Mouse (Mus musculus): ENCODE measurements around the gene Usp16.

DNA sequence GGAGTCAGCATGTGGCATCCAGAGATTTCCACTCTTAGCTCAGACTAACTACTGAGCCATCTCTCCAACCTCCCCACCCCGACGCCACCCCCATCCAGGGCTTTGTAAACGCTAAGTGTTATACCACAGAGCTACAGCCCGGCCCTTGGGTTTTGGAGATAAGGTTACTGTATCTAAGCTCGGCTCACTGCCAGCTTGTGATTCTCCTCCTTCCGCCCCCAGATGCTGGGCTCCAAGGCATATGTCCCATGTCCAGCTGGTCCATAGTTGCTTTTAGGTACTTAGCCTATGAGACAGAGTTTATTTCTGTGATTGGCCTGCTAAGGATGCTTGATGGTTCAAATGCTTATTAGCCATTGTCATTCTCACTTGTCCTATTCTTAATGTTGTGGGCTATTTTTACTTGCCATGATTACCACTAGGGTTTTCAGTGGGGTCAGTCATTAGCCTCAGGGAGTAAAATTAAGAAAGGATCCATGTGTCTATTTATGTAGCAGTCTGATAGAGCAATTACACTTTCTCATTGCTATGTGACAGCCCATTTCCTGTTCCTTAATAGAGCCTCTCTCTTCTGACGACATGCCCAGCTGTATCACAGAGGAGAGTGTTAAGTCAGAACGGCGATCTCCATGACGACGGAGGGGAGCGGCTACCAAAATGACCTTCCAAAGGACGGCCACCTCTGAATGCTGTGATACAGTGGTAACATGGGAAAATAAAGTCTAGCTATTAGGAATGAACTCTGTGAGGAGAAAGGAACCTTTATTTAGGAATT, 47.0 kb downstream of the Usp16 start:
- no peak for TF ChIP-seq CTCF (IDR thresholded peaks at IDR 0.05; ENCODE audit: low read depth)
- no peak for TF ChIP-seq EP300 (IDR thresholded peaks at IDR 0.05; ENCODE audit: low read depth)
